Mouse (Mus musculus) ES-E14 (cell line): ENCODE measurements around the gene Gper1.

Experiments
- CHD2 ChIP-seq: IDR thresholded peaks from 2 replicates; pipeline ENCODE4 v1.6.1; 2014; ENCODE audit warnings: mild to moderate bottlenecking, low read depth, low read length, inconsistent platforms
- HCFC1 ChIP-seq: IDR thresholded peaks from 2 replicates; pipeline ENCODE4 v1.6.1; 2012; ENCODE audit warnings: low read length, inconsistent platforms, borderline replicate concordance; ENCODE audit not compliant: insufficient read depth
- MAFK ChIP-seq: IDR thresholded peaks from 2 replicates; pipeline ENCODE4 v1.6.1; 2014; ENCODE audit warnings: mild to moderate bottlenecking, low read depth, low read length, inconsistent platforms; ENCODE audit not compliant: insufficient read depth
- ZC3H11A ChIP-seq: IDR thresholded peaks from 2 replicates; pipeline ENCODE4 v1.6.1; 2012; ENCODE audit warnings: low read depth, mild to moderate bottlenecking, inconsistent platforms, low read length, borderline replicate concordance
- ZNF384 ChIP-seq: IDR thresholded peaks from 2 replicates; pipeline ENCODE4 v1.6.1; 2012; ENCODE audit warnings: low read depth, low read length, inconsistent platforms

DNA sequence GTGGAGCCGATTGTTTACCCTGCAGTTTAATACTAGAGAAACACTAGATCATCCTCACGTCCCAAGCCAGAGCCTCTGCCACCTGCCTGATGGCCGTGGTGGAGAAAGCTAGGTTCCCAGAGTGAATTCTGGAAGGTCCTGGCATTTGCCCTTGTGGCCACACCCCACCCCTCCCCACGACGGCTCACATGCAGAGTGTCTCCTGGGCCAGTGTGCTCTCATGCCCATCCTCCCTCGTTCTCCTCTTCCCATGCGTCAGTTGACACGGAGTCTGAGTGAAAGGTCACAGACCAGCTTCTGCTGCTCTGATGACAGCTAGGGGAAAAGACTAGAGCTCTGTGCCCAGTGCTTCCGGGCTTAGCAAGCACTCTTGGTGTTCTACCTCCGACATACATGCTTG lies 38.4 kb upstream of the Gper1 start:
- TF ChIP-seq ZNF384, result no peak
- no peak for TF ChIP-seq HCFC1
- no peak for TF ChIP-seq MAFK
- no peak for TF ChIP-seq CHD2
- no peak for TF ChIP-seq ZC3H11A
